Comparison of ENCODE assay signal across 27 mouse cellular contexts in genomic region chr5:143261636-143262035, GRCm38 (mm10). TPM values are rescaled to one million over a fixed set of nuclear protein-coding genes. Genes with fewer than 3 reads are reported as not detected.
DNase-seq lines count a peak whose midpoint lies in the region; ATAC-seq lines count a peak whose summit lies in the region.
"Had no signal": no experiment of that assay in that cellular context is flagged by ENCODE, and none has a peak within 500 bp of the region (broad histone marks: within the 10 kb centered on the region; RNA-seq: fewer than 3 reads in every experiment).

No protein-coding gene starts in this region.

- DNase-seq in frontal cortex, adult 2 months (ENCODE audit: extremely low spot score in 1 of 2, low spot score in 1 of 2): peak; percentile 58 to 73
- no peak for DNase-seq in frontal cortex, postnatal 25 days (ENCODE audit: low spot score in 2 of 2)
- DNase-seq in right cerebral cortex, postnatal 25 days: peak; percentile 38
- no peak for DNase-seq in right cerebral cortex, postnatal 14 days
- DNase-seq in left cerebral cortex, postnatal 25 days (ENCODE audit: low spot score in 2 of 2): peak; percentile 50 to 90
- no peak for DNase-seq in ovary, adult 18-20 months (ENCODE audit: low spot score)
- DNase-seq: adrenal gland, postnatal 14 days; cerebellum, adult 2 months; cerebellum, postnatal 10 days; embryo, embryonic 11 days; gastrocnemius, postnatal 10 days; heart, adult 18-20 months; heart, postnatal 14 days had no signal

- intact Hi-C loops in left cerebral cortex, postnatal 25 days (cut with DNase I): loop anchor here (10.0 kb wide), 1 partner anchor 297 kb away; the partner anchor contains the start of gene Fscn1

- no peak for ATAC-seq in monocyte, adult 5-6 weeks (replicated peaks; ENCODE audit: insufficient number of reproducible peaks, low FRiP score, low TSS enrichment, poor library complexity, severe bottlenecking)
- ATAC-seq: forebrain, embryonic 14.5 days; hindbrain, postnatal 0 days had no signal

RNA-seq across cellular contexts. Expression of gene Zfp316, which starts 8.2 kb away (rescaled TPM):
- 14.9 and 15.7 TPM in 2 replicates for polyA plus RNA-seq in frontal cortex, adult 2 months (2012; rRNA removed)
- total RNA-seq in left cerebral cortex, postnatal 25 days (2021): 10 to 100 TPM; 18.6 to 20.1 TPM
- 1.4 to 2.9 TPM (median 1.9 TPM) in 3 replicates for total RNA-seq in monocyte, adult 5-6 weeks (2017)

RNA-seq across cellular contexts. Expression of gene Zfp12, which starts 26.7 kb away (rescaled TPM):
- polyA plus RNA-seq in frontal cortex, adult 2 months (2012; rRNA removed): 20.2 and 22.5 TPM in 2 replicates
- total RNA-seq in left cerebral cortex, postnatal 25 days (2021): 10 to 100 TPM; 28.4 to 30.8 TPM
- total RNA-seq in monocyte, adult 5-6 weeks (2017): 17.0 to 19.7 TPM (median 17.2 TPM) in 3 replicates

RNA-seq across cellular contexts. Expression of gene Zfp853, which starts 31.8 kb away (rescaled TPM):
- 8.8 TPM in 2 replicates for polyA plus RNA-seq in frontal cortex, adult 2 months (2012; rRNA removed)
- total RNA-seq in left cerebral cortex, postnatal 25 days (2021): 1 to 10 TPM; 6.7 to 7.6 TPM
- not detected in 3 replicates for total RNA-seq in monocyte, adult 5-6 weeks (2017)
- total RNA-seq: hematopoietic stem cell, adult 5-6 weeks had no signal
- polyA plus RNA-seq: C2C12; embryonic facial prominence, embryonic 11.5 days; forebrain, embryonic 10.5 days; forebrain, embryonic 14.5 days; heart, embryonic 11.5 days; heart, embryonic 15.5 days; hindbrain, embryonic 13.5 days had no signal

RNA-seq across cellular contexts. Expression of gene Spdye4a, which starts 34.9 kb away (rescaled TPM):
- polyA plus RNA-seq in frontal cortex, adult 2 months (2012; rRNA removed): not detected in 2 replicates
- not detected for total RNA-seq in left cerebral cortex, postnatal 25 days (2021)
- not detected in 3 replicates for total RNA-seq in monocyte, adult 5-6 weeks (2017)
- total RNA-seq: adrenal gland, adult 18-20 months; adrenal gland, postnatal 14 days; gastrocnemius, postnatal 10 days; gastrocnemius, postnatal 4 days; heart, adult 18-20 months; heart, postnatal 14 days; hematopoietic stem cell, adult 5-6 weeks; MEL had no signal
- polyA plus RNA-seq: C2C12; cerebellum, adult 2 months; embryonic facial prominence, embryonic 11.5 days; embryonic facial prominence, embryonic 15.5 days; forebrain, embryonic 10.5 days; forebrain, embryonic 14.5 days; heart, embryonic 11.5 days; heart, embryonic 15.5 days; hindbrain, embryonic 13.5 days; hindbrain, postnatal 0 days had no signal

RNA-seq across cellular contexts. Expression of gene E130309D02Rik, which starts 53.5 kb away (rescaled TPM):
- polyA plus RNA-seq in frontal cortex, adult 2 months (2012; rRNA removed): 16.9 and 17.0 TPM in 2 replicates
- 10 to 100 TPM; 24.4 to 24.7 TPM for total RNA-seq in left cerebral cortex, postnatal 25 days (2021)
- 7.4 to 12.5 TPM (median 10.3 TPM) in 3 replicates for total RNA-seq in monocyte, adult 5-6 weeks (2017)

Comparison
In these comparisons a context has a peak if more than half of its experiments do, and no peak if none do; other contexts are left out.
1. DNase-seq: peak in frontal cortex, adult 2 months (2 of 2), right cerebral cortex, postnatal 25 days (single experiment) and left cerebral cortex, postnatal 25 days (2 of 2); none in frontal cortex, postnatal 25 days (0 of 2), right cerebral cortex, postnatal 14 days (single experiment) and ovary, adult 18-20 months (single experiment).